30 mouse cellular contexts compared by ENCODE assay signal in genomic region chr4:89403151-89403550, GRCm38 (mm10).
"Had no signal": no experiment of that assay in that cellular context is flagged by ENCODE, and none has a peak within 500 bp of the region (broad histone marks: within the 10 kb centered on the region; RNA-seq: fewer than 3 reads in every experiment).

No protein-coding gene starts in this region.

- H3K36me3 ChIP-seq: limb, embryonic 10.5 days; limb, embryonic 12.5 days; limb, embryonic 13.5 days; limb, embryonic 15.5 days; liver, embryonic 12.5 days; liver, embryonic 13.5 days; liver, embryonic 15.5 days; lung, embryonic 15.5 days; midbrain, embryonic 10.5 days; midbrain, embryonic 12.5 days; midbrain, embryonic 13.5 days; midbrain, embryonic 15.5 days; neural tube, embryonic 12.5 days had no signal

- H3K4me3 ChIP-seq: limb, embryonic 10.5 days; limb, embryonic 12.5 days; limb, embryonic 13.5 days; limb, embryonic 15.5 days; liver, embryonic 12.5 days; liver, embryonic 13.5 days; liver, embryonic 15.5 days; lung, embryonic 15.5 days; megakaryocyte, embryonic 14.5 days; midbrain, embryonic 10.5 days; midbrain, embryonic 12.5 days; midbrain, embryonic 13.5 days; midbrain, embryonic 15.5 days; myocyte; neural tube, embryonic 12.5 days had no signal

- H3K27ac ChIP-seq: limb, embryonic 10.5 days; limb, embryonic 12.5 days; limb, embryonic 13.5 days; limb, embryonic 15.5 days; liver, embryonic 12.5 days; liver, embryonic 13.5 days; liver, embryonic 14.5 days; liver, embryonic 15.5 days; lung, embryonic 15.5 days; macrophage; midbrain, embryonic 10.5 days; midbrain, embryonic 12.5 days; midbrain, embryonic 13.5 days; midbrain, embryonic 15.5 days; neural tube, embryonic 12.5 days had no signal

- DNase-seq: left cerebral cortex, postnatal 4 days; liver; liver, embryonic 13.5 days; liver, postnatal 0 days; lung, adult 18-20 months; lung, adult 2 months; lung, embryonic 14.5 days; lung, postnatal 10 days; lung, postnatal 36 days; lung, postnatal 4 days; midbrain, embryonic 14.5 days had no signal

- H3K9me3 ChIP-seq: limb, embryonic 10.5 days; limb, embryonic 12.5 days; limb, embryonic 13.5 days; limb, embryonic 15.5 days; liver, embryonic 12.5 days; liver, embryonic 13.5 days; liver, embryonic 15.5 days; lung, embryonic 15.5 days; megakaryocyte, embryonic 14.5 days; midbrain, embryonic 10.5 days; midbrain, embryonic 12.5 days; midbrain, embryonic 13.5 days; midbrain, embryonic 15.5 days; neural tube, embryonic 12.5 days had no signal

- H3K4me1 ChIP-seq: limb, embryonic 10.5 days; limb, embryonic 12.5 days; limb, embryonic 13.5 days; limb, embryonic 15.5 days; liver, embryonic 12.5 days; liver, embryonic 13.5 days; liver, embryonic 15.5 days; lung, embryonic 15.5 days; midbrain, embryonic 10.5 days; midbrain, embryonic 12.5 days; midbrain, embryonic 13.5 days; midbrain, embryonic 15.5 days; neural tube, embryonic 12.5 days had no signal

- ATAC-seq: liver, embryonic 12.5 days; liver, postnatal 0 days; midbrain, embryonic 13.5 days; midbrain, embryonic 15.5 days; midbrain, embryonic 16.5 days had no signal

- H3K27me3 ChIP-seq: limb, embryonic 12.5 days; limb, embryonic 13.5 days; limb, embryonic 15.5 days; liver, embryonic 12.5 days; liver, embryonic 13.5 days; liver, embryonic 15.5 days; lung, embryonic 15.5 days; midbrain, embryonic 12.5 days; midbrain, embryonic 13.5 days; midbrain, embryonic 15.5 days; neural tube, embryonic 12.5 days had no signal

- H3K4me2 ChIP-seq: limb, embryonic 12.5 days; limb, embryonic 13.5 days; limb, embryonic 15.5 days; liver, embryonic 11.5 days; liver, embryonic 12.5 days; liver, embryonic 13.5 days; liver, embryonic 15.5 days; lung, embryonic 14.5 days; lung, embryonic 15.5 days; midbrain, embryonic 11.5 days; midbrain, embryonic 12.5 days; midbrain, embryonic 13.5 days; midbrain, embryonic 15.5 days; neural tube, embryonic 12.5 days had no signal

- H3K9ac ChIP-seq: limb, embryonic 12.5 days; limb, embryonic 13.5 days; limb, embryonic 15.5 days; liver, embryonic 12.5 days; liver, embryonic 13.5 days; liver, embryonic 14.5 days; liver, embryonic 15.5 days; liver, postnatal 0 days; lung, embryonic 14.5 days; lung, embryonic 15.5 days; midbrain, embryonic 12.5 days; midbrain, embryonic 13.5 days; midbrain, embryonic 15.5 days; neural tube, embryonic 12.5 days had no signal
